Mouse (Mus musculus) activated CD4-positive, CD25-positive, alpha-beta regulatory T cell, adult 4 months (primary cell): ENCODE data around the gene 1700019N19Rik. TPM values are rescaled to one million over a fixed set of nuclear protein-coding genes. Genes with fewer than 3 reads are reported as not detected.

Experiments
- ATAC-seq: one replicate; pipeline ENCODE4 v1.8.0; 2017
- polyA plus RNA-seq, 2 experiments: library from polyadenylated mRNA; unstranded; fragments of 100-300 nt; shearing (Covaris generic); gene quantifications; one replicate each; pipeline ENCODE4 v1.2.1; 2017

1700019N19Rik gene
- polyA plus RNA-seq, 2 experiments from 2014 or later = not detected

DNA sequence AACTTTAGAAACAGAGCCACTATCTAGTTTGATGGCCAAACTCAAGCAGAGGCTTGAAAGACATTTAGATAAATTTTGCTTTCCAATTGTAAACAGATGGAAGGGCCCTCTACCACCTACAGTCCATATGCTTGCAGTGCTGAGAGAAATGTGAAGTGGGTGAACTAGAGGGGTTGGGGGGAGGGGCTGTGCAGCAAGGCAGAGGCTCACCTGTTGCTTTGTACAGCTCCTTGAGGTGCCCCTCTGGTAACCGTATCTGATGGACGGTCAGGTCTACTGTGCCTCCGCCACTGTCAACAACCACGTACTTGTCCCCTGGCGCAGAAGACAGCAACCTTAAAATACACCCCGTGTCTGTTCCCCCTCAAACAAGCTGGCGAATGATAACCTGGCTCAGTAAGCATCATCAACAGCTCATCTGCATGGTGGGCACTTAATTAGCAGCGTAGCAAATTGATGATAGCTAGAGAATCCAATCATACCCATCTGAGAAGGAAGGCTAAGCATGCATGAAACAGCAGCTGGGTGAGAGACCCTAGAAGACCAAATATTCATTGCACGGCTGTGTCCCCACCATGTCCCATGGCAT lies 11.0 kb upstream of the 1700019N19Rik start:
- no peak for ATAC-seq

DNA sequence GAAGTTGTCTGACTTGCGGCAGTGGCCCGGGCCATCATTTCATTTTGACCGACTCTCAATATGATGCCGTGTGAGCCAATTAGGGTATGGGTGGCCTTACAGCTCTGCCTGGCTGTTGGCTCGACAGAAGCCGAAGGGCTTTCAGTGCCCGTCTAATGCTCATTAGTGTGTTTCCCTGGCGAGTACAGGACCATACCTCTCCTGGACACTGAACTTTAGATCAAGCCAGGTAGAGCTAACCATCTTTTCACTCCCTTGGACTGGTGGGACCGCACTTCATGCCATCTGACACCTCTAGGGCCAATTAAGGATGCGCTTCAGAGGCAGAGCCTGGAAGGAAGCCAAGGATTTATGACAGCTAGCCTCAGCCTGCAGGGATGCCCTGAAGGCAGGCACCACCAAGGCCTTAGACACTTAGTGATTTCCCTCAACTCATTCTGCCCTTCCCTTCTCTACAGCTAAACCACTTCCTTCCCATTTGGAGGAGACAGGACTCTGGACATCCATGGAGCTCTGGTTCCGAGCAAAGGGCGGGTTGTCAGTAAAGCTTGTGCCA lies 931 bp upstream of the 1700019N19Rik start:
- no peak for ATAC-seq

DNA sequence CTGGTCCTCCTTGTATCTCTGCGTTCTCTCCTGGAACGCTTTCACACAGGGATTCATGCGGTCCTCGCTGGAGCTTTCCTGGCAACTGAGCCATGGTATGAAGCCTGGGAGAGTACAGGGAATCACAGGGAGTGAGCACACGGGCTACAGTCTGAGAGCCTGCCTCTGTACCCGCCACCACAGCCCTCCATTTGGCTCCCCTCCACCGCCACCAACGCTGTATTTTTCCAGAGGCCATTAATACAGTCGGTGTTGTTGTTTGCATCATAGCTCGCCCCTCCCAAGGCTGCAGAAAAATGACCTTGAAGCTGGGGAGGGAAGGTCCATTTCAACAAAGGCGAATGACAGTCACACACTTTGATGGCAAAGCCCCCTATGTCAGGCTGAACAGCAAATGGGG lies 5.1 kb downstream of the 1700019N19Rik start:
- no peak for ATAC-seq

DNA sequence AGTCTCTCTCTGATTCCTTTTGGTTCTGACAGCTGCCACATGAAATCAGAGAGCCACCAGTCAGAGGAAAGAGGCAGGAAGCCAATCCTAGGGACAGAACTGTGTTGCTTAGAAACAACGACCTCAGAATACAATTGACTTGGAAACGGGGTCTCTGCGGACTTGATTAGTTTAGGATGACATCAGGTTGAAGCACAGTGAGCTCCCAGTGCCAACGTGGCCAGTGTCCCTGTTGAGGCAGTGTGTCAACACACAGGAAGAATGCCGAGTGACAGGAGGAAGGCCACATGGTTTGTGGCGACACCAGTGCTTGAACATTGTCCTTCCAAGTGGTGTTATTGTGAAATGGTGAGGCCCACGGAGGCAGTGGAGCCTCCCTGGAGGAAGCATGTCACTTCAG lies 10.3 kb downstream of the 1700019N19Rik start:
- no peak for ATAC-seq

DNA sequence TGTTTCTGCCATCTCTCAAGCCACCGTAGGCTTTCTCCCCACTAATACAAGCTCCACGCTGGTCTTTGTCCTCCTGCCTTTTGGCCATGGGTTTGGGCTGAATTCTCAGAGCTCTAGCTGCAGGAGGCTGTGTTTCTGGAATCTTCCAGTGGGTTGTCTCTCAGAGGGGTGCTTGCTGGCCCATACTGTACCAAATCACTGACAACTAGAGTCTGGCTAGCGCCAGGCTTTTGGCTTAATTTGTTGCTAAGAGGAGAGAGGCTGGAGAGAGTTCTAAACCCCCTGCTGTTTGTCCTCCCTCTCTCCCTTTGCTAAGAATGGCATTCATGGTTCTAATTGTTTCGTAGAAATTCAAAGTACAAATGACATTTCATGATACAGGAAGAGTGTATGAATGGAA lies 12.7 kb downstream of the 1700019N19Rik start:
- no peak for ATAC-seq

DNA sequence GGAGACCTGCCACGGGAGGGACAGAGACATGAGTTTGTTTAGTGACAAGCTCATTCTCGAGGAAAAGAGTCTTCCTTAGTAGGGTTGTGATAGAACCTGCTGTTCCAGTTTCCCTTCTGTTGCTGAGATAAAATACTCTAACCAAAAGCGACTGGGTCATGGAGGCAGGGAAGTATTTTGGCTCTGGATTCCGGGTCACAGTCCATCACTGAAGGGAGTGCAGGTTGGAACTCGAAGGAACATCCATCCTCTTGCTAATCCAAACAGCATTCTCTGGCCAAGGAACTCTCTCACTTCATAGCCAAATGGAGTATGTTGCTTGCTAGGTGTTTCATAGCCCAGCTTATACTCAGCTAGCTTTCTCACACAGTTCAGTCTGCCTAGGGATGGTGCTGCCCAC lies 17.8 kb downstream of the 1700019N19Rik start:
- ATAC-seq = no peak

DNA sequence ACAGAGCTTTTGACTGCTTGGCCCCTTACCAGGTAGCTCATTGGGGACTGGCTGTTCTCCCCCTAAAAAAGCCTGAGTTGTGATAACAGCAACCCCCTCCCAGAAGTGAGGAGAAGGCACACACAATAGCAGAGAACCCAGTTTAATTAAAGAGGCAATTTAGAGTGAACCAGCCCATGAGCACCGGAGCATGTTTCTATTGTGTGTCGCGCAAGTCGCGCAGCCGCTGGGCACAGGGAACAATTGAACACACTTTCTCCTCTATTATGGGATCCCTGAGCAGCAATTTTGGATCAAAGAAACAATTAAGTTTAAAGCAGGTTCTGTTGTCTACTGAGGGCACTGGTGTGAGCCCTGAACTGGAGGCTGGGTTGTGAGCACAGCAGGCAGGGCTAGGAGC lies 26.9 kb downstream of the 1700019N19Rik start:
- ATAC-seq = no peak

DNA sequence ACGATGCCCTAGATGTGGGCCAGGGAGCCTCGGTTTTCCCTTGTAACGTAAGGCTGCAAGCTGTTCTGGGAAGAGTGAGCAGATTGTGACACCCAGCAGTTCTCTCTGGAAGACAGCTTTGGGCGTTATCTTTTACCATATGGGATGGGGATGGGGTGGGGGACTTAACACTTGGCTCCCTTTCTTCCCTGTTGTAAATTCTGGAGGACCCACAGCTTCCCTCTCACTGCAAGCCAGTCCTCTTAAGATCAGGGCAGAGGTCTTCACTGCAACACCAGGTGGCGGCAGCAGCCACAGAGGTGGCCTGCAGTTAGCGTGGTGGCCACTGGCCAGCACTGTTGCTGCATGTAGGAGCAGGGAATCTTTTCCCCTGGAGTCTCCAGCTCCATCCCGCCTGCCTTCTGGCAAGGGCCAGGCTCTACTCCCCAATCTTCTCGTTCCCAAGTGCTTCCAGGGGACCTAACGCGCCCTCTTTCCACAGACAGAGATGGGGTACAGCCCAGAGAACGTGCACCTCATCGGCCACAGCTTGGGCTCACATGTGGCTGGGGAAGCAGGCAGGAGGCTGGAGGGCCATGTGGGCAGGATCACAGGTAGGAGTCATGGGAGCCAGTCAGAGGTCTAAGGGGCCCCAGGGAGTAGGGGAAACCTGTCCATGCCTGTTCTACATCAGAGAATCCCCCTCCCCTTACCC lies 31.3 kb downstream of the 1700019N19Rik start:
- ATAC-seq = no peak

DNA sequence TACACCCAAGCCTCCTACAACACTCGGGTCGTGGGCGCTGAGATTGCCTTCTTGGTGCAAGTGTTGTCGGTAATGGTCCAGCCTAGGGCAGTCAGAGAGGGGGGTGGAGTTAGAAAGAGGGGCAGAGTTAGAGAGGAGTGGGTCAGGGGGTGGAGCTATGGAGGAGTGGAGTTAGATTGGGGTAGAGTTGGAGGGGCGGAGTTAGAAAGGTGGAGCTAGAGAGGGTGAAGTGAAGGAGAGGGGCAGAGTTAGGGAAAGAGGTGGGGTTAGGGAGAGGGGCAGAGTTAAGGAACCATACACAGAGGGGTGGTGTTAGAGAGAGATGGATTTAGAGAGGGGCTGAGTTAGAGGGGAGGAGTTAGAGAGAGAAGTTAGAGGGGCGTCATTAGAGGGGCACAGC lies 31.9 kb downstream of the 1700019N19Rik start:
- no peak for ATAC-seq

DNA sequence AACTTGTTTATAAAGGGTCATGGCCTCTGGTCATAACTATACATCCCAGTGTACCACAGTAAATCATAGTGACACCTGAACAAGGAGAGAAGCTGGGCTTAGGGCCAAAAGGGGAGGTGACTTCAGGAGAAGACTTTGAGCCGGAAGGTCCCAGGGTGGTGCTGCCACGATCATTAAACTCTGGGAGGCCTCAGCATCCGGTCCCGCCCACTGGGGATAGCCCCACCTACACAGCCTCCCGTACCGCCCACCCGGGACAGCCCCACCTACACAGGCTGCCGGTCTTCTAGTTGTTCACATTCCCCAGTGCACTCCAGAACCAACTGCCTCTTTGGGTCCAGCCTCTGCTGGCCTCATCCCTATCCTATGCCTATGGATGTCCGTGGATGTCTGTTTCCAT lies 34.8 kb downstream of the 1700019N19Rik start, which contains the start of gene Pnliprp2:
Pnliprp2 (plus strand) TSS at position 297 of the 400 bp plus-strand sequence.
- no peak for ATAC-seq

DNA sequence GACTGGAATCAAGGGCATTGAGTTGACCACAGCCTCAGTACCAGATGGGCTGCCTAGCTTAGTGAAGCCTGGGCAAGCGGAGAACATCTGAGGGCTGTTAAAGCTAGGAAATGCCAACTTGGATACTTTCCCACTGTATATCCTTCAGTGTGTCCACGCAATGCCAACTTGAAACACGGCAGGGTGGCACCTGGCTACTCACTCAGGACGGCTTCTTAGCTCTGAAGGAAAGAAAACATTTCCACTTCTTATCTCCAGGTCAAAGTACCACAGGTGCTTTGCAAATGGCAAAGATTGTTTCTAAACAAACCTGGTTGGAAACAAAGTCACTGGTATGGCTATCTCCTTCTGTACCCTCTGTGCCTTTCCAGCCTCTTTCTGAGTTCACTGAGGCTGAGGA lies 35.4 kb downstream of the 1700019N19Rik start:
- ATAC-seq = no peak

DNA sequence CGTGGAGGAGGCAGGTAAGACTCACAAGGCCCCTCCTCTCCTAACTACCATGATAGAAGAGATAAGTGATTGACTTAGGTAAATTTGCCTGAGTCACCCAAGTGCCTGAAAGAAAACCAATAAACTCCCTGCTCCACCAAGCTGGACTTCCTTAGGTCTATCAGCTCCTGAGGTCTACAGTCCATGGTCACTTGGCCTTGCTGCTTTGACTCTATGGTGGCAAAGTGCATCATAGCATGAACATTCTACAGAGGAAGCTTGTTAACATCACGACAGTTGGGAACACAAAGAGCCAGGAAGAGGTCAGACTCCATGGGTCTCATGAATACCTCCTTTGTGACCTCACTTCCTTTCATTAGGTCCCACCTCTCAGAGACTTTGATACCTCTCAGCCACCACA lies 42.8 kb downstream of the 1700019N19Rik start:
- ATAC-seq = no peak

DNA sequence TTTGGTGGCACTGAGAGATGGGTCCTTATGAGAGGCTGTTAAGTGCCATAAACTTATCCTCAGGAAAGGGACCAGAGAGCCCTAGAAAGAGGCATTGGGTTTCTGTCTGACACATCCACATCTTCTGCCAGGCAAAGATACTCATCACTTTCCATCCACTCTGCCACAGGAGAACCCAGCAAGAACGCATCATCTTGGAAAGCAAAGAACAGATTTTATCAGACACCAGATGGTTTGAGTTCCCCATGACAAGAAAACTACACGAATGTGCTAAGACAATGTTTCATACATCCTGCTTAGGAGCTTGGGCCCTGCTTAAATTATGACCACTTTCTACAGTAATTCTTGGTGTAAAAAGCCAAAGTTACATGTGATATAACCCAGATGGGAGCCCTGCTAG lies 43.4 kb downstream of the 1700019N19Rik start:
- ATAC-seq = no peak

DNA sequence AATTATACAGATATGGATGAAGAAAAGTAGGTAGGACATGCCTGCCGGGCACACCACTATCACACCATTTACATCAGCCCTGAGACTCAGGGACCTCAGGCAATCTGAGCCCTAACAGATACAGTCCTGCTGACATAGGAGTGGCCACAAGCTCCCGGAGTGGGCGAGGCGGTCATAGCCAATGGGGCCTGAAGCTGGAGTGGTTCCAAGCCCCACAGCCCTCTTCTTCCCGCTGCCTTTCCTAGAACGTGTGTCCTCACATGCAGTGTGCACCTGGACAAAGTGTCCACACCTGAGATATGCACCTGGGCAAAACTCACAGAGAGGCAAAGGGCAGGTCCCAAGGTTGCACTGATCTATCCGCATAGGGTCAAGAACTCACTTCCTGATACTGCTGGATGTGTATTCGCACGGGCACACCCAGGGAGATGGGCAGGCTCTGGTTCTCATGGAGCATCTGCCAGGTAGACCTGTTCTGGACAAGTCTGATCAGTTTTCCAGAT lies 46.7 kb downstream of the 1700019N19Rik start:
- ATAC-seq = no peak

DNA sequence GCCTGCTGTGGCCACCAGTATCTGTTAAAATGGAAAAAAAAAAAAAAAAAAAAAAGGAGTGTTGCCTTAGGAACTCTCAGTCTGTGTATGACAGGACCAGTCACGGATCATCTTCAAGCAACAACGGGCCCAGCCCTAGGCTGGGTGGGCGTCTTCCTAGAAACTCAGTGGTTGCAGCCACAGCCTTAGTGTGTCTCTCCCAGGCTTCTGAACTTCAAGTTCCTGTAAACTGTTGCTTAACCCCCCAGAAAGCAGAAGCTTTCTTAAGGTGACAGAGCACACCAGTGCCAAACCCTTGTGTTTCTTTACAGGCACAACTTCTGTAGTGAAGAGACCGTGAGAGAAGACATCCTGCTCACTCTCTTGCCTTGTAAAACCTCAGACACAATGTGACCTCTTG lies 50.5 kb downstream of the 1700019N19Rik start:
- ATAC-seq = no peak

DNA sequence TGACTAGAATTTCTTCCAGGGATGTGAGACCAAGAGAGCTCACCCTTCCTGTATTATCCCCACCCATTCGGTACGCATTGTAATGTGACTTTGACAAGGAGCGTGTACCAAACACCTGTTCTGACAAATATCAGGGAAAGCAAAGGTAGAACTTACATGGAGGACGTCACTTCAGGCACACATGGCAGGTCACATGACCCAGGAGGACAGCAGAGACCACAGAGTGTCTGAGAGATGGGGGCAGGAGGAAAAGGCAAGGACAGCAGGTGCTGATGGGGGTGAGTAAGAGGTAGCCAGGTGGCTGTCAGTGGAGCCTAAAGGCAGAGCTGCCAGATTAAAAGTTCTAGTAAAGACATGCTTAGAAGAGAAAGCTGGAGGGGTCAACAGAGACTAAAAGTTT lies 51.5 kb downstream of the 1700019N19Rik start:
- no peak for ATAC-seq

DNA sequence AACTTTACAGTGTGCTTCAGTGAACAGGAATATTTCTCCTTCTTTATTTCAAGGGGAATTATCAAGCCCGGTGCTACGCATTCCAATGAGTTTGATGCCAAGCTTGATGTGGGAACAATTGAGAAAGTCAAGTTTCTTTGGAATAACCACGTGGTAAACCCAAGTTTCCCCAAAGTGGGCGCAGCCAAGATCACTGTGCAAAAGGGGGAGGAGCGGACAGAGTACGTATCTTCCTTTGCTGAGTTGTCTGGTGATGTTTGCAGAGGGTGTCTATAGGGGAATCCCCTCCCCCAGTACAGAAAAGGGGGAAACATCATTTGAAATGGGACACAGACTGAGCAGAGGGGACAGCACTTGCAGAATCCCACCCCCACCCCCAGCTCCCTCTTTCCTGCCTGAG lies 53.2 kb downstream of the 1700019N19Rik start:
- ATAC-seq = no peak

DNA sequence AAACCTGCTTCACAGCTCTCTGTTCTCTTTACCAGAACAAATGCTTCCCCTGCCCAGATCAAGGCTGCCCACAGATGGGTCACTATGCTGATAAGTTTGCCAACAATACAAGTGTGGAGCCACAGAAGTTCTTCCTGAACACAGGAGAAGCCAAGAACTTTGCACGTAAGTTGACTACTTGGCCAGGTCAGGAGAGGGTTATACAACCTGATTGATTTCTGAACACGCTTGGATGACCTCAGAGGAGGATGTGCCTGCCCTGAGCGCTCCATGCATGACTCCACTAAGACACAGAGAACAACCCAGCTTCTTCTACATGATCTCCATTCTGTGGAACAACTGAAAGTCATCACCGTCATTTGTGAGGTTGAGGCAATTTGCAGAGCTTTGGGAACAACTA lies 56.1 kb downstream of the 1700019N19Rik start:
- ATAC-seq = no peak

Other genes starting within 250 kb of the 1700019N19Rik start
- gene Pnlip, start 142.0 kb downstream of the 1700019N19Rik start, polyA plus RNA-seq = not detected
- gene Pnliprp1, start 65.6 kb downstream of the 1700019N19Rik start, polyA plus RNA-seq = not detected
- not detected for gene Pnliprp2, start 34.7 kb downstream of the 1700019N19Rik start, polyA plus RNA-seq
- not detected for gene Eno4, start 149.0 kb upstream of the 1700019N19Rik start, polyA plus RNA-seq
- 1 to 10 TPM in 1 of 2 experiments, under 1 TPM in 1; 0.81 to 1.5 TPM for gene Hspa12a, start 149.2 kb upstream of the 1700019N19Rik start, polyA plus RNA-seq